Mouse (Mus musculus): ENCODE data around the gene Gpr22. TPM values are rescaled to one million over a fixed set of nuclear protein-coding genes. Genes with fewer than 3 reads are reported as not detected.

Gene Gpr22
- total RNA-seq (2021), result 1 to 10 TPM; 5.0 to 6.4 TPM
- long read RNA-seq, experiment 1, full-length matches to known transcripts, result 1 of 8 reads
- long read RNA-seq, experiment 1, partial matches to known transcripts, result 6 of 8 reads
- long read RNA-seq, experiment 1, other reads (novel, unspliced or antisense), result 1 of 8 reads
- long read RNA-seq, experiment 2, full-length matches to known transcripts, result 1 of 2 reads
- long read RNA-seq, experiment 2, partial matches to known transcripts, result 0 of 2 reads
- long read RNA-seq, experiment 2, other reads (novel, unspliced or antisense), result 1 of 2 reads

- DNase-seq, result no peak
Measured at GRCm38 (mm10) chr12:31713600-31713999, at the start of gene Gpr22. Gene Gpr22 (minus strand): TSS chr12:31713947.

DNA sequence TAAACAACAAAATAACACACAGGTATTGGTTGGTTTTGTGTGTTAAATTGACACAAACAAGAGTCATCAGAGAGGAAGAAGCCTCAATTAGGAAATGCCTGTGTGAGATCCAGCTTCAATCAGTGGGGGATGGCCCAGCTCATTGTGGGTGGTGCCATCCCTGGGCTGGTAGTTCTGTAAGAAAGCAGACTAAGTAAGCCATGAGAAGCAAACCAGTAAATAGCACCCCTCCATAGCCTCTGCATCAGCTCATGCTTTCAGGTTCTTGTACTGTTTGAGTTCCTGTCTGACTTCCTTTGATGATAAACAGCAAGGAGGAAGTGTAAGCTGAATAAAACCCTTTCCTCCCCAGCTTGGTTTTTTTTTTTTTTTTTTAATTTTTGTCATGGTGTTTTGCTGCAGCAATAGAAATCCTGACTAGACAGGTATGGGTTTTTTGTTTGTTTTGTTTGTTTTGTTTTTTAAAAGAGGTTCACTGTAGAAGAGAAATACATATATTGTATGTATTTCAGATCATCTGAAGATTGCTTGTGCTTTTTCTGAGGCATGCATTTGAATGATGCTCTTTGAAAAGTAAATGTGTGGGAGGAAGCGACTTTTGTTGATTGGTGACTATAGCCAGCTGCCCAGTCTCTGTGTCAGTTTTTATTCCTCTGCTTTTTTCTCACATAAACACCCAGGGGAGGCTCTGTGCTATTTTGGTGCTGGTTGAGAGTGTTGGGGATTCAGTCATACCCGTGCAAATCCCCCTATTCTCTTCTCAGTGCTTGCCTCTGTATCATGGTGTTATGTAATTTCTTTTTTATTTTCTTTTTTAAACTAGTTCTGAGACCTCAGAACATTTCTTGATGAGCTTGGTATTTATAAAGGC, 42.4 kb upstream of the Gpr22 start:
- no peak for DNase-seq

DNA sequence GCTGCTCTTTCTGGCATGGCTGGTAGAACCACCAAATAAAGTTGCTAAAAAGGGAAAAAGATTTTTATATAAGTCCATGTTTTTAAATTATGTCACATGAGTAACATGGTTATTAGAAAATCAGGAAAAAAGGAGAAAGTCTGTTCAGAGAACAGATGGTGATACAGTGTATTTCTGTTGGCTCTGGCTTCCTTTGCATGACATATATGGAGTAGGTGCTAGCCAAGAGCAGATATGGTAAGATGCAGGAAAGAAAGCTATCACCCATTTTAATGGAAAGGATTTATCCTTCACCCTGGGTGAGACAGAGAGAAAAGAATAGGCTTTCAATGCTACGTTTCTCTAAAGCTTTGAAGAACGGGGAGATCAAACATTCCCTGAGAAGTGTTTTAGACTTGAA, 40.7 kb upstream of the Gpr22 start:
- DNase-seq, result no peak

- no peak for DNase-seq
Measured at GRCm38 (mm10) chr12:31749846-31750245, 36.1 kb upstream of the Gpr22 start.

GRCm38 (mm10) chr12:31747301-31747700, 33.6 kb upstream of the Gpr22 start:
- DNase-seq, result no peak

DNA sequence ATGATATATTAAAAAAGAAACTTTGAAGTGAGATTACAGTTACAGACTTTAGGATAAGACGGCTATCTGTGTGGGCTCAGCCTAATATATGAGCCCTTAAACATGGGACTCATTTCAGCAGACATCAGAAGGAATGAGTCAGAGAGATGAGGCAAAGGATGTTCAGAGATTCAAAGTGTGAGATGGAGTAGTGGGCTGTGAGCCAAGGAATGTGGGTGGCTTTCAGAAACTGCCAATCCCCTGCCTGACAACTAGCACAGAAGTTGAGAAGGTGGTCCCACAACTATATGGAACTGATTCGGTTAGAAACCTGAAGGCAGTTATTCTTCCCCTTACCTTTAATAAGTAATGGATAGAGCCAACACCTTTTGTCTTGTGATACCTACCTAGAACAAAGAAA, 20.9 kb upstream of the Gpr22 start:
- DNase-seq, result no peak

- DNase-seq, result no peak
Measured at GRCm38 (mm10) chr12:31730126-31730525, 16.4 kb upstream of the Gpr22 start.

DNA sequence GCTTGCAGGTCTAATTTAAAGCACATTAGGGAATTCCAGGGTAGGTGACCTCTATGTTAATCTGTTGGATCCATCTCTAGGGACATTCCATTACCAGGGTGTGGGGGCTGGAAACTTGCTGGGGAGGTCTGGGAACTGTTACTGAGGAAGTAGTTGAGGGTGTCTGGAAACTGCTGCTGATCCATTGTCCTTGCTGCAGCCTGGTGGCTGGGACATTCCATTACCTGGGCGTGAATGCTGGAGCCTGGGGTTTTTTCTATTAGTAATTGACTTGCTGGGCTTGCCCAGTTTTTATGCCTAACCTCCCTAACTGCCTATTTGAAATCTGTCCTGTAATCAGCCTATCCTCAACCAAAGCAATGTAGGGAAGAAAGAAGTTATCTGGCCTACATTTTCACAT, 13.0 kb upstream of the Gpr22 start:
- no peak for DNase-seq

GRCm38 (mm10) chr12:31725511-31726275, 11.9 kb upstream of the Gpr22 start:
- peak; percentile 42 to 50 for DNase-seq

DNA sequence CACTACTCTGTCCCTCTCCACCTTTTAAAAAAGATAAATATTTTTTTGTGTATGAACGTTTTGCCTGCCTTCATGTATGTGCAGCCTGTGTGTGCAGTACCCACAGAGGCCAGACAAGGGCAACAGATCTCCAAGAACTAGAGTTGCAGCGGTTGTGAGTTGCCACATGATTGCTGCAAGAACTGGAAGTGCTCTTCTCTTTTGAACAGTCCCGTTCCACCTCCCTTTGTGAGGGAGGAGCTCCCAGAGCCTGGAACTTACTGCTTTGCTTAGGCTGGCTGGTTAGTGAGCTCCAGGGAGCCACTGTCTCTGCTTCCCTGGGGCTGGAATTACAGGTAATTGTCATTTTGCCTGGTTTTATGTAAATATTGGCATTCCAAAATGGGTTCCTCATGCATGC, 10.8 kb upstream of the Gpr22 start:
- DNase-seq, result no peak

- peak in 1 of 2 experiments; percentile 10 for DNase-seq
Measured at GRCm38 (mm10) chr12:31719586-31720275, 6.0 kb upstream of the Gpr22 start.

DNA sequence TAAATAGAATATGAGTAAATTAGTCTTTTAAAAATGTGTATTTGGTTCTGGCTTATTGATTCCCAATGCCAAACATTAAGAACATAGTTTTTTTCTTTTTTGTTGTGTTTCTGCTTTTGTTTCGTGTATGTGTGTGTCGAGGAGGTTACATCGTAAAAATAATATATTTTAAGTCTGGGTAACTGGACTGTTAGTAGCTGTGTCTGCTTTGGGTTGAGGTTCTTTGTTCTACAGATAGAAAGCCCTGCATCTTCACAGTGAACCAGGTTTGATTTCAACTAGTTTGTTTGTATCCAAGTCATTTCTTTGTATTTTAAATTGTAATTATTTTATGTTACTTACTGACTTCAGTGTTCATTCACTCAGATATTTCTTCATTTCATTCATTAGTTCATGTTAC, 323 bp upstream of the Gpr22 start:
- DNase-seq, result no peak

- no peak for DNase-seq
Measured at GRCm38 (mm10) chr12:31712727-31713126, 1.0 kb downstream of the Gpr22 start.

DNA sequence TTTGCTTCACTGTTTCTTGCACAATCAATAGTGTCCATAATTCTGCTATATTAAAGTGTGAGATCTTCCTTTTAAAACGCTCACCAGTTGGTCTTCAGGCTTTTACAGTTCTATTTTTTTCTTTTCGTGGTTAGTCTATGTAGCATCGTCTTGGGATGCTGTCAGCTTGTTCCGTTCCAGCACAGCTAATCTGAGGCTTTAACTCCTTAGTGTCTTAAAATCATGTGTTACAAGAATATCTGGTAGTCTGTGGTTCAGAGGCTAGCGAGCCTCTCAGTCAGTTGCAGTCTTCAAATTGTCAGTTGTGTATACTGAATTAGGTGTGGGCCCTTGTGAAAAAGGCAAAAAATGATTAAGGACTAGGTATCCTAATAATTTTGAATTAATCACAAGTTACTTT, 1.5 kb downstream of the Gpr22 start:
- DNase-seq, result no peak

DNA sequence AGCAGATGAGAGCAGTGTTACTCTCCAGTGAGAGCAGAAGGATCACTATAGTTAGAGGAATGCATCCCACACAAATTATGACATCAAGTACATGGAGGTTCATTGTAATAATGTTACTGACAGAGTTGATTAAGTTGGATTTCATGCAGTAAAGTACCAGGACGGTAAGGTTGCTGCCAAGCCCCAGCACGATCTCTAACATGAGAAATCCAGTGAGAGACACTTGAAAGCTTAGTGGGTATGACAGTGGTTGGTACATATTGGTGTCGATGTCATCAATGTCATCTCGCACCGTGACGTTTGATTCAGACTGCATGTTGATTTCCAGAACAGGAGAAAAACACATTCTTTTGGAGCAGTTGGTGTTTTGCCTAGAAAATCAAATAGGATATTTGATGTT, 4.1 kb downstream of the Gpr22 start:
- no peak for DNase-seq

DNA sequence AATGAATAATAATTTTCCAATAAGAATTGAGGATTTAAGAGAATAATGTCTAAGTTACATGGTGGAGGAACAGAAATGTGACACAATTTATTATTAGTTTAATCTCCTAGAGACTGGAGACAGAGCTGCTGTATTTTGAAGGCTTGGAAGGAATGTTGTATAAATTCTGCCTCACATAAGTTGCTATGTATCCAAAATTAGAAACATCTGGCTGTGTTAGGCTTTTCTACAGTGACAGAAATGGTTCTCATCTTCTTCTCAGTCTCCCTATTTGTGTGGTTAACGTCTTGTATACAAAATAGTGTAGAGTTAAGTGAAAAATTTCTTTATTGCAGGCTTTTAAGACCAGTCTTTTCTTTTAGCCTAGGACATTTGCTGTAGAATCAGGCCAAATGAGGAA, 6.2 kb downstream of the Gpr22 start:
- no peak for DNase-seq

DNA sequence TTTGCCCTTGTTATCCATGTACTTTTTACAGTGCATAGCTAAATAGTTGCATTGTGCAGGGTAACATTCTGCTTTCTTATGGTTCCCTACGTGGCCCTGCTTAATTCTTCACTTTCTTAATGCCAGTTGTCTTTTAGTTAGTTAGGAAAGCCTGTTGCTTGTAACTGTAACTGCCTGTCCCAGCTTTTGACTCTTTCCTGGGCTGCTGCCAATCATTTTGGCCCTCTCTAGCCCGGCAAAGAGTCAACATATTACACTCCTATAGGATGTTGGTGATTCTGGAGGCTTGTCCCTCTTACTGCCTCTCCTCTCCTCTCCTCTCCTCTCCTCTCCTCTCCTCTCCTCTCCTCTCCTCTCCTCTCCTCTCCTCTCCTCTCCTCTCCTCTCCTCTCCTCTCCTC, 7.6 kb downstream of the Gpr22 start:
- no peak for DNase-seq

GRCm38 (mm10) chr12:31703904-31704303, 9.8 kb downstream of the Gpr22 start:
- no peak for DNase-seq

GRCm38 (mm10) chr12:31701411-31701810, 12.3 kb downstream of the Gpr22 start:
- no peak for DNase-seq

DNA sequence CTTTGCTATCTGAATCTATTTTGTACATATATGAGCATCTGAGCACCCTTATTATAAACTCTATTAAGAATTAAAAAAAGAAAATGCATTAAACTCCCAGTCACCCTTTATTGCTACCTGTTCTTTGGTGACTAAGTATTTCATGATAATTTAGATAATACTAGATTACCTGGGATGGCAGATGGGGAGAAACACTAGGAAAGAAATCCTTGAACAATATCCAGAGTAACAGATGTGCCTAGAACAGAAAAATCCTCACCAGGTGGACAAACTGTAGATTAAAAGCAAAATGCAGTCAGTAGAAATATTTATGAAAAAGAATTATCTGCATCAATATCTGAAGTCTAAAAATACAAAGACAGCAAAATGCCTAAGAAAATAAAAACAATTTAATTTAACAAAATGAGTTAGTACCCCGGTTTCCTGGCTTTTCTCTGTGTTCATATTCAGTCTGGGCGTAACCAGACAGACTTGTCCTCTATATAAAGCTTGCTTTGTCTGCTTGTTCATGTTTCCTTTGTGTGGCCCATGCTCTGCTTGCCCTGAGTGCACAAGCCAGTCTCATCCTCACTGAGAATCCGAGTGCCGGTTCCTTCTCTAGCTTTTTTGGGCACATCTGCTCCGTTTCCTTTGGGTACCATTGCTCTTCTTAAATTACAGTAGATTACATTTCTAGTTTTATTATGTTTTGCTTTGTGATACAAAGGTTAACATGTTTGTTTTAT, 13.0 kb downstream of the Gpr22 start:
- no peak for DNase-seq

GRCm38 (mm10) chr12:31693278-31693677, 20.5 kb downstream of the Gpr22 start:
- no peak for DNase-seq

- DNase-seq, result no peak
Measured at GRCm38 (mm10) chr12:31686679-31687078, 27.1 kb downstream of the Gpr22 start.

All from adrenal gland, postnatal 36 days (tissue).